ENCODE assay signal across 1 mouse cellular context in genomic region chr16:36040640-36041624, GRCm38 (mm10).
TF ChIP-seq lines count a peak whose summit lies in the region.

Gene Wdr5b, plus strand, starts transcription at chr16:36041190.

TF ChIP-seq in MEL, 35 proteins besides CTCF, POLR2A, EP300 and RAD21 (continued from another document):
- TF ChIP-seq SMC3 (IDR thresholded peaks at IDR 0.05; ENCODE audit: low read depth, low read length) (peak; percentile 9; the same call in 1 of the 2 replicates), ZKSCAN1 (IDR thresholded peaks at IDR 0.05; ENCODE audit: low read depth, low read length) (no peak), GATA1 (IDR thresholded peaks at IDR 0.05; ENCODE audit: low read depth, low read length) (peak; percentile 28; the same call in 1 of the 2 replicates), ZNF384 (IDR thresholded peaks at IDR 0.05; ENCODE audit: low read depth, low read length) (peak; percentile 94), TBP (IDR thresholded peaks at IDR 0.05; ENCODE audit: low read depth, low read length) (peak; percentile 76)
